Mouse (Mus musculus) E14TG2a.4 (cell line): ENCODE data around the gene Fbxo2.

Experiments used
- CTCF ChIP-seq: conservative IDR thresholded peaks from 2 replicates; pipeline ENCODE4 v1.5.1; 2014; ENCODE audit warnings: low read length
- NANOG ChIP-seq: IDR thresholded peaks from 2 replicates; pipeline ENCODE4 v1.6.1; 2014; ENCODE audit warnings: borderline replicate concordance, low read length, mixed read lengths
- POU5F1 ChIP-seq: IDR thresholded peaks from 2 replicates; pipeline ENCODE4 v1.6.1; 2014; ENCODE audit warnings: low read length, borderline replicate concordance

DNA sequence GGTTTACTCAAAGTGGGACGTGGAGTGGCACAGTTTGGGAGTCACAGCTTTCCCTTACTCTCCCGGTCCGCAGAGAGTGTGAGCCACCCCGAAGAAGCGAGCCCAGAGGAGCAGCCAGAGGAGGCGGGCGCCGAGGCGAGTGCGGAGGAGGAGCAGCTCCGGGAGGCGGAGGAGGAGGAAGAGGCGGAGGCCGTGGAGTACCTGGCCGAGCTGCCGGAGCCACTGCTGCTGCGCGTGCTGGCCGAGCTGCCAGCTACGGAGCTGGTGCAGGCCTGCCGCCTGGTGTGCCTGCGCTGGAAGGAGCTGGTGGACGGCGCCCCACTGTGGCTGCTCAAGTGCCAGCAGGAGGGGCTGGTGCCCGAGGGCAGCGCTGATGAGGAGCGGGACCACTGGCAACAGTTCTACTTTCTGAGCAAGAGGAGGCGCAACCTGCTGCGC, 3.6 kb downstream of the Fbxo2 start:
- TF ChIP-seq CTCF, result no peak
- no peak for TF ChIP-seq POU5F1
- no peak for TF ChIP-seq NANOG
